34 mouse cellular contexts compared by ENCODE assay signal in the genomic region with DNA sequence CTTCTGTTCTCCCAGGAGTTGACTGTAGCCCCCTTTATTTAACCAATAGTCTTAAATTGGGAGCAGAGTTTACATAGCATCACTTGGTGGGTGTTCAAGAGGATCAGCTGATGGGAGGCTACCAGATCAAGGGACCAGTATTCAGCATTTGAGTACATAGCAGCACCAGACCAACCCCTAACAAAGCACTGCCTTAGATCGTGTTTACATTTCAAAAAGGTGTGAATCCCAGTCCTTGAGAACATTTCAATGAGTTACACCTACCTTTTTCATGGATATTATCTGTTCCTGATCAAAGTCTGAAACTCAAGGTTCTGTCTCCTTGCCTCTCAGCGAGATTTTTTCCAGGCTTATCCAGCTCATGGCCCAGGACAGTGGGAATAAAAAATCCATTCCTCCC.
"Had no signal": no experiment of that assay in that cellular context is flagged by ENCODE, and none has a peak within 500 bp of the region (broad histone marks: within the 10 kb centered on the region; RNA-seq: fewer than 3 reads in every experiment).

No protein-coding gene starts in this region.

- DNase-seq: heart, postnatal 10 days; heart, postnatal 14 days; heart, postnatal 36 days; heart, postnatal 4 days; kidney, adult 11 months; kidney, adult 18-20 months; kidney, adult 2 months; kidney, adult 8-10 months; kidney, adult 9 months; kidney, postnatal 10 days; kidney, postnatal 14 days; kidney, postnatal 25 days; kidney, postnatal 36 days; kidney, postnatal 4 days; layer of hippocampus, adult 9-11 months; layer of hippocampus, postnatal 36 days had no signal

- H3K36me3 ChIP-seq: heart, embryonic 12.5 days; heart, embryonic 13.5 days; heart, embryonic 15.5 days; hindbrain, embryonic 10.5 days; hindbrain, embryonic 12.5 days; hindbrain, embryonic 13.5 days; hindbrain, embryonic 15.5 days; intestine, embryonic 15.5 days; kidney, embryonic 15.5 days had no signal

- H3K4me1 ChIP-seq: heart, embryonic 12.5 days; heart, embryonic 13.5 days; heart, embryonic 15.5 days; hindbrain, embryonic 10.5 days; hindbrain, embryonic 12.5 days; hindbrain, embryonic 13.5 days; hindbrain, embryonic 15.5 days; intestine, embryonic 15.5 days; kidney, embryonic 15.5 days had no signal

- ATAC-seq: hindbrain, embryonic 16.5 days; hindbrain, postnatal 0 days; inflammation-experienced regulatory T-cells, adult 6 months; intestine, embryonic 15.5 days; intestine, embryonic 16.5 days; intestine, postnatal 0 days had no signal

- H3K9ac ChIP-seq: heart, embryonic 12.5 days; heart, embryonic 13.5 days; heart, embryonic 15.5 days; hindbrain, embryonic 12.5 days; hindbrain, embryonic 13.5 days; hindbrain, embryonic 14.5 days; hindbrain, embryonic 15.5 days; intestine, embryonic 15.5 days; kidney, embryonic 15.5 days had no signal

- H3K27me3 ChIP-seq: heart, embryonic 12.5 days; heart, embryonic 13.5 days; heart, embryonic 15.5 days; hindbrain, embryonic 12.5 days; hindbrain, embryonic 13.5 days; hindbrain, embryonic 15.5 days; intestine, embryonic 15.5 days; kidney, embryonic 15.5 days had no signal

- H3K27ac ChIP-seq: heart, embryonic 13.5 days; heart, embryonic 15.5 days; hindbrain, embryonic 10.5 days; hindbrain, embryonic 12.5 days; hindbrain, embryonic 13.5 days; hindbrain, embryonic 14.5 days; hindbrain, embryonic 15.5 days; hindbrain, postnatal 0 days; intestine, embryonic 15.5 days; kidney, embryonic 15.5 days; kidney, postnatal 0 days; layer of hippocampus, adult 2 months; left cerebral cortex, adult 2 months had no signal

- H3K4me2 ChIP-seq: heart, embryonic 12.5 days; heart, embryonic 13.5 days; heart, embryonic 15.5 days; hindbrain, embryonic 12.5 days; hindbrain, embryonic 13.5 days; hindbrain, embryonic 14.5 days; hindbrain, embryonic 15.5 days; intestine, embryonic 15.5 days; kidney, embryonic 15.5 days had no signal

- H3K9me3 ChIP-seq: heart, embryonic 12.5 days; heart, embryonic 13.5 days; heart, embryonic 15.5 days; hindbrain, embryonic 10.5 days; hindbrain, embryonic 12.5 days; hindbrain, embryonic 13.5 days; hindbrain, embryonic 15.5 days; intestine, embryonic 15.5 days; kidney, embryonic 15.5 days had no signal

- H3K4me3 ChIP-seq: heart, embryonic 12.5 days; heart, embryonic 13.5 days; heart, embryonic 15.5 days; hindbrain, embryonic 10.5 days; hindbrain, embryonic 12.5 days; hindbrain, embryonic 13.5 days; hindbrain, embryonic 15.5 days; intestine, embryonic 15.5 days; kidney, embryonic 15.5 days; layer of hippocampus, adult 2 months; left cerebral cortex, adult 2 months had no signal
